Mouse (Mus musculus): ENCODE results near the gene Spn.
"Not testable (repeated sequence)": the region's sequence is repeated elsewhere in the genome, so short reads cannot be mapped to it uniquely, and the experiment has no call there.

Gene Spn

GRCm38 (mm10) chr7:127137262-127138017 is at the start of gene Spn:
TSS of gene Spn (minus strand) at chr7:127137823.
- DNase-seq (ENCODE audit: low read depth, low spot score) = no peak

- DNase-seq (ENCODE audit: low read depth, low spot score) = no peak
Measured at GRCm38 (mm10) chr7:127187351-127187750, 49.7 kb upstream of the Spn start.

- peak; percentile 50 for DNase-seq (ENCODE audit: low read depth, low spot score)
Measured at GRCm38 (mm10) chr7:127185601-127186000, 48.0 kb upstream of the Spn start.

GRCm38 (mm10) chr7:127184720-127185119 is 47.1 kb upstream of the Spn start:
- DNase-seq (ENCODE audit: low read depth, low spot score) = no peak

GRCm38 (mm10) chr7:127183828-127184227 is 46.2 kb upstream of the Spn start:
- peak; percentile 60 for DNase-seq (ENCODE audit: low read depth, low spot score)

- DNase-seq (ENCODE audit: low read depth, low spot score) = no peak
Measured at GRCm38 (mm10) chr7:127183345-127183744, 45.7 kb upstream of the Spn start.

GRCm38 (mm10) chr7:127181724-127182123 is 44.1 kb upstream of the Spn start:
- DNase-seq (ENCODE audit: low read depth, low spot score) = not testable (repeated sequence)

GRCm38 (mm10) chr7:127180783-127181182 is 43.2 kb upstream of the Spn start:
- peak; percentile 54 for DNase-seq (ENCODE audit: low read depth, low spot score)

GRCm38 (mm10) chr7:127176937-127177336 is 39.3 kb upstream of the Spn start:
- no peak for DNase-seq (ENCODE audit: low read depth, low spot score)

GRCm38 (mm10) chr7:127166501-127166900 is 28.9 kb upstream of the Spn start:
- no peak for DNase-seq (ENCODE audit: low read depth, low spot score)

GRCm38 (mm10) chr7:127165607-127166493 is 28.2 kb upstream of the Spn start:
- peak; percentile 34 for DNase-seq (ENCODE audit: low read depth, low spot score)

- DNase-seq (ENCODE audit: low read depth, low spot score) = peak; percentile 52
Measured at GRCm38 (mm10) chr7:127164002-127164401, 26.4 kb upstream of the Spn start.

GRCm38 (mm10) chr7:127162546-127162945 is 24.9 kb upstream of the Spn start:
- no peak for DNase-seq (ENCODE audit: low read depth, low spot score)

- no peak for DNase-seq (ENCODE audit: low read depth, low spot score)
Measured at GRCm38 (mm10) chr7:127157548-127157947, 19.9 kb upstream of the Spn start.

- no peak for DNase-seq (ENCODE audit: low read depth, low spot score)
Measured at GRCm38 (mm10) chr7:127153477-127153876, 15.9 kb upstream of the Spn start.

GRCm38 (mm10) chr7:127152464-127152863 is 14.8 kb upstream of the Spn start:
- DNase-seq (ENCODE audit: low read depth, low spot score) = no peak

GRCm38 (mm10) chr7:127147901-127148300 is 10.3 kb upstream of the Spn start:
- DNase-seq (ENCODE audit: low read depth, low spot score) = no peak

- no peak for DNase-seq (ENCODE audit: low read depth, low spot score)
Measured at GRCm38 (mm10) chr7:127146267-127146603, 8.6 kb upstream of the Spn start.

GRCm38 (mm10) chr7:127145387-127146266 is 8.0 kb upstream of the Spn start:
- no peak for DNase-seq (ENCODE audit: low read depth, low spot score)

- DNase-seq (ENCODE audit: low read depth, low spot score) = no peak
Measured at GRCm38 (mm10) chr7:127144412-127144811, 6.8 kb upstream of the Spn start.

- DNase-seq (ENCODE audit: low read depth, low spot score) = no peak
Measured at GRCm38 (mm10) chr7:127142666-127143065, 5.0 kb upstream of the Spn start.

- DNase-seq (ENCODE audit: low read depth, low spot score) = no peak
Measured at GRCm38 (mm10) chr7:127142214-127142613, 4.6 kb upstream of the Spn start.
